Mouse (Mus musculus): ENCODE measurements around the gene Ssc4d. TPM values are rescaled to one million over a fixed set of nuclear protein-coding genes. Genes with fewer than 3 reads are reported as not detected.

Gene Ssc4d
- polyA plus RNA-seq, 1 experiment from 2014 or later, result 0.70 TPM

DNA sequence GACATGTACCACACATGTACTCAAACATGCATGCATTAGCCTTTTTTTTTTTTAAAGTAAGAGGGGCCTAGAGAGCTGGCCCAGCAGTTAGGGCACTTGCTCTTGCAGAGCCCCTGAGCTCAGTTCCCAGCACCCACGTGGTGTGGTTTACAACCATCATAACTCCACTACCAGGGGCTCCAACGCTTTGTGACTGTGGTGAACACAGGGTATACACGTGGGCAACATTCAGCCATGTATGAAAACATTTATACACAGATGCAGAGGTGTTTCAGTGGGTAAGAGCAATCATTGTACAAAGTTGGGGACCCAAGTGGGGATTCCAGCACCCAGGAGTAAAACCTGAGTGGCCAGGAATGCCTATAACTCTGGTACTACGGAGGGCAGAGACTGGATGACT is 16.0 kb downstream of the Ssc4d start:
- Histone ChIP-seq H3K27me3 (replicated peaks) (no peaks in the 10 kb centered on the region), H3K4me3 (no peak overlapping the region)
- no peak for ATAC-seq (ENCODE audit: insufficient number of reproducible peaks, low FRiP score)

GRCm38 (mm10) chr5:135957207-135957974 is 16.9 kb downstream of the Ssc4d start:
- Histone ChIP-seq H3K27ac (ENCODE audit: poor library complexity, severe bottlenecking) (peak overlapping the region; percentile 87), H3K4me2 (peak overlapping the region; percentile 60), H3K4me1 (replicated peaks) (peaks cover 12% of the 10 kb centered on the region), H3K4me3 (peak overlapping the region; percentile 37), H3K9me3 (replicated peaks) (no peaks in the 10 kb centered on the region), H3K27me3 (replicated peaks) (no peaks in the 10 kb centered on the region), H3K9ac (no peak overlapping the region), H3K36me3 (no peaks in the 10 kb centered on the region)
- ATAC-seq (ENCODE audit: insufficient number of reproducible peaks, low FRiP score), result peak; percentile 90
- WGBS, result 8% methylated on average over 28 of the region's 28 CpGs

More for the DNA sequence above, 16.0 kb downstream of the Ssc4d start:
- H3K9ac ChIP-seq, result no peak overlapping the region
- no peaks in the 10 kb centered on the region for H3K9me3 ChIP-seq (replicated peaks)
- peaks cover 14% of the 10 kb centered on the region for H3K4me1 ChIP-seq (replicated peaks)
- peak overlapping the region; percentile 60; the same call in 1 of the 2 replicates for H3K4me2 ChIP-seq
- WGBS, result 89% methylated on average over 4 of the region's 4 CpGs
- H3K27ac ChIP-seq (ENCODE audit: poor library complexity, severe bottlenecking), result 0 out of 2 replicates have a peak overlapping the region, but pooled peaks have one; percentile 87
- no peaks in the 10 kb centered on the region for H3K36me3 ChIP-seq

GRCm38 (mm10) chr5:135956300-135957206 is 17.8 kb downstream of the Ssc4d start:
- 89% methylated on average over 9 of the region's 9 CpGs for WGBS
- Histone ChIP-seq H3K4me1 (replicated peaks) (peaks cover 7% of the 10 kb centered on the region), H3K4me2 (peak overlapping the region; percentile 55; the same call in 1 of the 2 replicates), H3K27me3 (replicated peaks) (no peaks in the 10 kb centered on the region), H3K4me3 (no peak overlapping the region), H3K36me3 (no peaks in the 10 kb centered on the region), H3K9ac (no peak overlapping the region), H3K9me3 (replicated peaks) (no peaks in the 10 kb centered on the region), H3K27ac (ENCODE audit: poor library complexity, severe bottlenecking) (peak overlapping the region; percentile 87)
- ATAC-seq (ENCODE audit: insufficient number of reproducible peaks, low FRiP score), result no peak

DNA sequence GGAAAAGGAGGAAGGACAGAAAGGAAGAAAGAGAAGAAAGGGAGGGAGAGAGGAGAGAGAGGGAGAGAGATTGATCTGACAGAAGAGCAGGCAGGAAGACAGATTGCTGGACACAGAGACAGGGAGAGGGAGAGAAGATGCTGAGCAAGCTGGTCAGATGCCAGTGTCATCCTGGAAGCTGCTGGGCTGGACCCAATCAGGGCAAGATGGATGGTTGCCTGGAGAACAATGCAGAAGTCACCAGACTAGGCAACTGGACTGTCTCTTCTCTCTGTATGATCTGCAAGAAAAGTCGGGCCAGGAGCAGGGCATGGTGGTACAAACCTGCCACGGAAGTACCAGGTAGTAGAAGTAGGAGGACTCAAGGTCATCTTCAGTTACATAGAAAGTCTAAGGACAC is 21.5 kb downstream of the Ssc4d start:
- Histone ChIP-seq H3K27me3 (replicated peaks) (no peaks in the 10 kb centered on the region), H3K4me3 (no peak overlapping the region), H3K4me1 (replicated peaks) (0 out of 2 replicates have a peak, but pooled peaks cover 3% of the 10 kb centered on the region), H3K27ac (ENCODE audit: poor library complexity, severe bottlenecking) (no peak overlapping the region), H3K36me3 (no peaks in the 10 kb centered on the region), H3K9me3 (replicated peaks) (no peaks in the 10 kb centered on the region), H3K9ac (no peak overlapping the region), H3K4me2 (no peak overlapping the region)
- WGBS, result 95% methylated on average over 2 of the region's 2 CpGs
- ATAC-seq (ENCODE audit: insufficient number of reproducible peaks, low FRiP score), result no peak

GRCm38 (mm10) chr5:135951660-135952059 is 22.7 kb downstream of the Ssc4d start:
- H3K9me3 ChIP-seq (replicated peaks), result no peaks in the 10 kb centered on the region
- H3K27ac ChIP-seq (ENCODE audit: poor library complexity, severe bottlenecking), result no peak overlapping the region
- H3K27me3 ChIP-seq (replicated peaks), result no peaks in the 10 kb centered on the region
- 90% methylated on average over 2 of the region's 2 CpGs for WGBS
- no peak overlapping the region for H3K4me3 ChIP-seq
- no peak overlapping the region for H3K4me2 ChIP-seq
- ATAC-seq (ENCODE audit: insufficient number of reproducible peaks, low FRiP score), result 0 out of 2 replicates have a peak, but pooled peaks have one; percentile 40
- H3K4me1 ChIP-seq (replicated peaks), result peaks cover under 1% of the 10 kb centered on the region
- H3K9ac ChIP-seq, result no peak overlapping the region
- no peaks in the 10 kb centered on the region for H3K36me3 ChIP-seq

- Histone ChIP-seq H3K4me2 (no peak overlapping the region), H3K4me3 (no peak overlapping the region), H3K27ac (ENCODE audit: poor library complexity, severe bottlenecking) (no peak overlapping the region), H3K36me3 (no peaks in the 10 kb centered on the region), H3K27me3 (replicated peaks) (no peaks in the 10 kb centered on the region), H3K4me1 (replicated peaks) (peaks cover 9% of the 10 kb centered on the region), H3K9ac (no peak overlapping the region), H3K9me3 (replicated peaks) (no peaks in the 10 kb centered on the region)
- peak; percentile 85 for ATAC-seq (ENCODE audit: insufficient number of reproducible peaks, low FRiP score)
- WGBS, result 74% methylated on average over 11 of the region's 11 CpGs
These were observed 23.5 kb downstream of the Ssc4d start for GRCm38 (mm10) chr5:135950710-135951412.

DNA sequence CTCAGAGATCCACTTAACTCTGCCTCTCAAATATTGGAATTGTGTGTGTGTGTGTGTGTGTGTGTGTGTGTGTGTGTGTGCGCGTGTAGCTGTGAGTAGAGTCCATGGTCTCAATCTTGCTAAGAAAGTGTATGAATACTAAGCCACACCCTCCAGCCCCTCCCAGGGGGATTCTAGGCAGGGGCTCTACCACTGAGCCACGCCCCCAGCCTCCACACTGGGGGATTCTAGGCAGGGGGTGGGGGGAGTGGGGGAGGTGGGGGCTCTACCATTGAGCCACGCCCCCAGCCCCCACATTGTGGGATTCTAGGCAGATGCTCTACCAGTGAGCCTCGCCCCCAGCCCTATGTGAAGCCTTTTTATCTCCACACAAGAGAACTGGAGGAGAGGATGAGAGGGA is 27.7 kb downstream of the Ssc4d start:
- Histone ChIP-seq H3K27me3 (replicated peaks) (no peaks in the 10 kb centered on the region), H3K36me3 (no peaks in the 10 kb centered on the region), H3K4me2 (peak overlapping the region; percentile 50), H3K4me3 (no peak overlapping the region), H3K4me1 (replicated peaks) (peaks cover 15% of the 10 kb centered on the region), H3K27ac (ENCODE audit: poor library complexity, severe bottlenecking) (no peak overlapping the region), H3K9ac (no peak overlapping the region), H3K9me3 (replicated peaks) (peaks cover 4% of the 10 kb centered on the region; the same call in 1 of the 2 replicates)
- ATAC-seq (ENCODE audit: insufficient number of reproducible peaks, low FRiP score), result no peak
- 69% methylated on average over 5 of the region's 5 CpGs for WGBS

DNA sequence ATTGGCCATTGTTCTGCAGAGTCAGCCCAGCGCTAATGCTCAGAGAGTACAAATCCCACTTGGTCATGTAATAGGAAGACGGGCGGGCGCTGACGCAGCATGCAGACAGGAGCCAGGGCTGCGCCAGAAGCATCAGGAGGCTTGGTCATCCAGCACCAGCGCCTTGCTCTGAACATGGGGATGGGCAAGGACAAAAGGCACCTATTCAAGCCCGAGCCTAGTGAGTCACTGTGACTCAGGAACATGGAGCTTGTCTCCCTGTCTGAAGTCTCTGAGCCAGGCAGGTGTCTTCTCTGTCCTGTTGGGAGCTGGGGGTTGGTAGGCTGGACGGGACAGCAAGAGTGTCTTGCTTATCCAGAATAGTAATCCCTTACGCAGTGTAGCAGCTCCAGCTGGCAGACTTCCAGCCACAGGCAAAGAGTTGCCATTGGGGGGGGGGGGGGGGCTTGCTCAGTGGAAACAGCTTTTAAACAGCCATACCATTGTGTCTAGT is 28.4 kb downstream of the Ssc4d start:
- ATAC-seq (ENCODE audit: insufficient number of reproducible peaks, low FRiP score), result 0 out of 2 replicates have a peak, but pooled peaks have one; percentile 30
- H3K9ac ChIP-seq, result no peak overlapping the region
- H3K9me3 ChIP-seq (replicated peaks), result peaks cover 4% of the 10 kb centered on the region; the same call in 1 of the 2 replicates
- peak overlapping the region; percentile 18; the same call in 1 of the 2 replicates for H3K27ac ChIP-seq (ENCODE audit: poor library complexity, severe bottlenecking)
- H3K4me3 ChIP-seq, result 0 out of 2 replicates have a peak overlapping the region, but pooled peaks have one; percentile 1
- no peaks in the 10 kb centered on the region for H3K27me3 ChIP-seq (replicated peaks)
- H3K36me3 ChIP-seq, result no peaks in the 10 kb centered on the region
- peak overlapping the region; percentile 50 for H3K4me2 ChIP-seq
- H3K4me1 ChIP-seq (replicated peaks), result peaks cover 15% of the 10 kb centered on the region
- WGBS, result 48% methylated on average over 10 of the region's 10 CpGs

- Histone ChIP-seq H3K9ac (no peak overlapping the region), H3K27ac (ENCODE audit: poor library complexity, severe bottlenecking) (no peak overlapping the region), H3K27me3 (replicated peaks) (no peaks in the 10 kb centered on the region), H3K36me3 (no peaks in the 10 kb centered on the region), H3K4me2 (no peak overlapping the region), H3K9me3 (replicated peaks) (peaks cover 4% of the 10 kb centered on the region; the same call in 1 of the 2 replicates), H3K4me1 (replicated peaks) (peaks cover 15% of the 10 kb centered on the region), H3K4me3 (no peak overlapping the region)
- 74% methylated on average over 6 of the region's 6 CpGs for WGBS
- no peak for ATAC-seq (ENCODE audit: insufficient number of reproducible peaks, low FRiP score)
These were observed 31.6 kb downstream of the Ssc4d start for GRCm38 (mm10) chr5:135942710-135943109.

DNA sequence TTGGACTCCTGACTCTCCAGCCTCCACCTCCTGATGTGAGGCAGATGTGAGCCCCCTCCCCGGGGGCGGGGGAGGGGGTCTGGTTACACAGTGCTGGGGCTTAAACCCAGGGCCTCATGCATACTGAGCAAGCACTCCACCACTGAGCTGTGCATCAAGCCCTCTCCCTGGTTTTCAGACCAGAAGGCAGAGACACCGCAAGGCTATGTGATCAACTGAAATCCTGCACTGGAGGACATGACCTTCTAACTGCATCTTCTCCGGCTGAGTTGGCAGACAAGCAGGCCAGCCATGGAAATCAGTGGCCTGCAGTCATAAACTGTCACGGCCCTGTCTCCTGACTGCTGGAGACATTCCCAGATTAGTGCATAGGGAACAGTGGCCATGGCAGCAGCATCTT is 33.7 kb downstream of the Ssc4d start:
- Histone ChIP-seq H3K27me3 (replicated peaks) (no peaks in the 10 kb centered on the region), H3K36me3 (no peaks in the 10 kb centered on the region), H3K4me1 (replicated peaks) (0 out of 2 replicates have a peak, but pooled peaks cover 3% of the 10 kb centered on the region), H3K4me3 (no peak overlapping the region), H3K9ac (no peak overlapping the region), H3K9me3 (replicated peaks) (peaks cover 4% of the 10 kb centered on the region; the same call in 1 of the 2 replicates), H3K4me2 (no peak overlapping the region), H3K27ac (ENCODE audit: poor library complexity, severe bottlenecking) (no peak overlapping the region)
- ATAC-seq (ENCODE audit: insufficient number of reproducible peaks, low FRiP score), result no peak
- 51% methylated on average over 5 of the region's 5 CpGs for WGBS
